Mouse (Mus musculus) myocyte (in vitro differentiated cells): ENCODE results near the gene Tcl1b2. TPM values are rescaled to one million over a fixed set of nuclear protein-coding genes. Genes with fewer than 3 reads are reported as not detected.
"Not testable (repeated sequence)": the region's sequence is repeated elsewhere in the genome, so short reads cannot be mapped to it uniquely, and the experiment has no call there.

Experiments used
- H3K27me3 ChIP-seq: one replicate; pipeline ENCODE4 v1.6.1; 2011; ENCODE audit not compliant: control insufficient read depth, insufficient read depth, insufficient read length
- H3K36me3 ChIP-seq: one replicate; pipeline ENCODE4 v1.6.1; 2011; ENCODE audit not compliant: control insufficient read depth, insufficient read depth
- H3K4me2 ChIP-seq: one replicate; pipeline ENCODE4 v1.6.1; 2011; ENCODE audit warnings: low read depth, control low read depth
- H3K4me3 ChIP-seq: one replicate; pipeline ENCODE4 v1.5.1; 2011; ENCODE audit warnings: mild to moderate bottlenecking, control low read depth, moderate library complexity
- H3K79me2 ChIP-seq: one replicate; pipeline ENCODE4 v1.6.1; 2011; ENCODE audit not compliant: control insufficient read depth, insufficient read depth
- H3ac ChIP-seq: one replicate; pipeline ENCODE4 v1.6.1; 2011; ENCODE audit not compliant: control insufficient read depth, insufficient read length
- CEBPB ChIP-seq: IDR thresholded peaks from 2 replicates; pipeline ENCODE4 v1.6.1; 2011; ENCODE audit warnings: mild to moderate bottlenecking, moderate library complexity; ENCODE audit not compliant: poor library complexity, insufficient read depth, severe bottlenecking
- E2F4 ChIP-seq: IDR thresholded peaks from one replicate; pipeline ENCODE4 v1.6.1; 2011; ENCODE audit warnings: mild to moderate bottlenecking, control low read depth, moderate library complexity; ENCODE audit not compliant: insufficient read depth
- MAX ChIP-seq: IDR thresholded peaks from one replicate; pipeline ENCODE4 v1.6.1; 2011; ENCODE audit warnings: low read depth, mild to moderate bottlenecking, control low read depth
- MYOD1 ChIP-seq, 3 experiments: IDR thresholded peaks; one replicate each; pipeline ENCODE4 v1.6.1; 2011; ENCODE audit warnings: control low read depth in 2 of 3, low read depth in 2 of 3, mild to moderate bottlenecking in 2 of 3, moderate library complexity in 1 of 3; ENCODE audit not compliant: insufficient read length in 2 of 3, control insufficient read depth in 1 of 3
- MYOG ChIP-seq, 3 experiments: IDR thresholded peaks; one replicate each; pipeline ENCODE4 v1.6.1; 2011; ENCODE audit warnings: control low read depth in 2 of 3, low read depth in 2 of 3, mild to moderate bottlenecking in 2 of 3; ENCODE audit not compliant: insufficient read length in 2 of 3, control insufficient read depth in 1 of 3, insufficient read depth in 1 of 3
- POLR2A ChIP-seq: IDR thresholded peaks from one replicate; pipeline ENCODE4 v1.6.1; 2011; ENCODE audit warnings: low read depth, mild to moderate bottlenecking, control low read depth, moderate library complexity; ENCODE audit not compliant: insufficient read length
- POLR2AphosphoS2 ChIP-seq: IDR thresholded peaks from one replicate; pipeline ENCODE4 v1.6.1; 2011; ENCODE audit warnings: low read depth, control low read depth; ENCODE audit not compliant: insufficient read length
- REST ChIP-seq: IDR thresholded peaks from one replicate; pipeline ENCODE4 v1.6.1; 2011; ENCODE audit warnings: mild to moderate bottlenecking, control low read depth, moderate library complexity; ENCODE audit not compliant: insufficient read depth, insufficient read length
- SRF ChIP-seq: IDR thresholded peaks from one replicate; pipeline ENCODE4 v1.6.1; 2011; ENCODE audit warnings: low read depth; ENCODE audit not compliant: control insufficient read depth, insufficient read length
- TCF12 ChIP-seq: IDR thresholded peaks from one replicate; pipeline ENCODE4 v1.6.1; 2011; ENCODE audit warnings: mild to moderate bottlenecking, control low read depth; ENCODE audit not compliant: poor library complexity, insufficient read depth, severe bottlenecking
- TCF3 ChIP-seq: IDR thresholded peaks from one replicate; pipeline ENCODE4 v1.6.1; 2011; ENCODE audit warnings: low read depth, control low read depth; ENCODE audit not compliant: insufficient read length
- USF1 ChIP-seq: IDR thresholded peaks from one replicate; pipeline ENCODE4 v1.6.1; 2011; ENCODE audit warnings: low read depth, mild to moderate bottlenecking, control low read depth, moderate library complexity
- polyA plus RNA-seq: library from polyadenylated mRNA; unstranded; fragments of >200 nt; fragmentation: generic; extraction: Trizol; gene quantifications from one replicate; pipeline ENCODE4 v1.2.1, GENCODE M21; 2012; ENCODE audit warnings: missing spikeins

Gene Tcl1b2
- polyA plus RNA-seq, 1 experiment = not detected

- no peaks in the 10 kb centered on the region for H3K27me3 ChIP-seq
- TF ChIP-seq MYOD1 (IDR thresholded peaks at IDR 0.05; ENCODE audit: control insufficient read depth in 1 of 3, insufficient read length in 2 of 3, low read depth in 2 of 3) = no peak
- no peak for TF ChIP-seq POLR2AphosphoS2
- no peak for TF ChIP-seq TCF3
- no peak for TF ChIP-seq SRF
- no peak overlapping the region for H3K4me2 ChIP-seq
- H3K4me3 ChIP-seq = no peak overlapping the region
- H3ac ChIP-seq = no peak overlapping the region
- H3K79me2 ChIP-seq = no peaks in the 10 kb centered on the region
- H3K36me3 ChIP-seq = no peaks in the 10 kb centered on the region
Measured at GRCm38 (mm10) chr12:105126516-105126915, 19.3 kb upstream of the Tcl1b2 start.

GRCm38 (mm10) chr12:105127607-105128006 is 18.2 kb upstream of the Tcl1b2 start:
- Histone ChIP-seq H3K4me3 (no peak overlapping the region), H3ac (no peak overlapping the region), H3K36me3 (no peaks in the 10 kb centered on the region), H3K27me3 (no peaks in the 10 kb centered on the region), H3K4me2 (no peak overlapping the region), H3K79me2 (no peaks in the 10 kb centered on the region)
- TF ChIP-seq MAX (no peak), E2F4 (no peak), SRF (no peak), MYOD1 (IDR thresholded peaks at IDR 0.05; ENCODE audit: control insufficient read depth in 1 of 3, insufficient read length in 2 of 3, low read depth in 2 of 3) (no peak), TCF12 (no peak), USF1 (no peak), POLR2A (no peak)

- not testable (repeated sequence) for H3ac ChIP-seq, H3K79me2 ChIP-seq, H3K27me3 ChIP-seq, H3K4me2 ChIP-seq, H3K36me3 ChIP-seq, H3K4me3 ChIP-seq
Measured at GRCm38 (mm10) chr12:105129494-105130205, 16.2 kb upstream of the Tcl1b2 start.

- H3K4me2 ChIP-seq, H3K36me3 ChIP-seq, H3K79me2 ChIP-seq, H3ac ChIP-seq, H3K27me3 ChIP-seq, H3K4me3 ChIP-seq: not testable (repeated sequence)
Measured at GRCm38 (mm10) chr12:105134167-105134566, 11.6 kb upstream of the Tcl1b2 start.

GRCm38 (mm10) chr12:105134826-105135225 is 11.0 kb upstream of the Tcl1b2 start:
- H3K27me3 ChIP-seq, H3K4me3 ChIP-seq, H3ac ChIP-seq, H3K36me3 ChIP-seq, H3K79me2 ChIP-seq, H3K4me2 ChIP-seq: not testable (repeated sequence)

GRCm38 (mm10) chr12:105137729-105138128 is 8.1 kb upstream of the Tcl1b2 start:
- H3K79me2 ChIP-seq, H3K4me2 ChIP-seq, H3ac ChIP-seq, H3K4me3 ChIP-seq, H3K27me3 ChIP-seq, H3K36me3 ChIP-seq: not testable (repeated sequence)

GRCm38 (mm10) chr12:105143096-105143495 is 2.7 kb upstream of the Tcl1b2 start:
- H3K36me3 ChIP-seq = no peaks in the 10 kb centered on the region
- TF ChIP-seq MAX (no peak), POLR2AphosphoS2 (no peak), MYOD1 (IDR thresholded peaks at IDR 0.05; ENCODE audit: control insufficient read depth in 1 of 3, insufficient read length in 2 of 3, low read depth in 2 of 3) (no peak), E2F4 (no peak), POLR2A (no peak), USF1 (no peak), TCF3 (no peak), SRF (no peak), MYOG (IDR thresholded peaks at IDR 0.05; ENCODE audit: control insufficient read depth in 1 of 3, insufficient read depth in 1 of 3, insufficient read length in 2 of 3, low read depth in 2 of 3) (no peak), REST (no peak), TCF12 (no peak), CEBPB (no peak)
- H3K27me3 ChIP-seq = no peaks in the 10 kb centered on the region
- H3K4me2 ChIP-seq = no peak overlapping the region
- no peaks in the 10 kb centered on the region for H3K79me2 ChIP-seq
- no peak overlapping the region for H3ac ChIP-seq
- H3K4me3 ChIP-seq = no peak overlapping the region

- H3K4me2 ChIP-seq = not testable (repeated sequence)
Measured at GRCm38 (mm10) chr12:105144928-105145327, 886 bp upstream of the Tcl1b2 start.

GRCm38 (mm10) chr12:105155286-105155685 is 9.5 kb downstream of the Tcl1b2 start:
- not testable (repeated sequence) for H3K4me3 ChIP-seq, H3K4me2 ChIP-seq, H3K79me2 ChIP-seq, H3K27me3 ChIP-seq, H3ac ChIP-seq, H3K36me3 ChIP-seq

More at GRCm38 (mm10) chr12:105144928-105145327, 886 bp upstream of the Tcl1b2 start:
- not testable (repeated sequence) for H3K79me2 ChIP-seq, H3ac ChIP-seq, H3K27me3 ChIP-seq, H3K4me3 ChIP-seq, H3K36me3 ChIP-seq
